9 mouse cellular contexts compared by ENCODE assay signal in genomic region chr11:82434832-82435182, GRCm38 (mm10). TPM values are rescaled to one million over a fixed set of nuclear protein-coding genes. Genes with fewer than 3 reads are reported as not detected.
DNase-seq lines count a peak whose midpoint lies in the region; ATAC-seq and TF ChIP-seq lines count a peak whose summit lies in the region.
"Had no signal": no experiment of that assay in that cellular context is flagged by ENCODE, and none has a peak within 500 bp of the region (broad histone marks: within the 10 kb centered on the region; RNA-seq: fewer than 3 reads in every experiment).

No protein-coding gene starts in this region.

- peaks cover 9% of the 10 kb centered on the region for H3K4me1 ChIP-seq in limb, embryonic 13.5 days
- no peaks in the 10 kb centered on the region for H3K4me1 ChIP-seq in stomach, postnatal 0 days (replicated peaks; ENCODE audit: control insufficient read depth, insufficient read depth)
- H3K4me1 ChIP-seq: megakaryocyte, embryonic 14.5 days had no signal

- H3K36me3 ChIP-seq in limb, embryonic 13.5 days, result no peaks in the 10 kb centered on the region
- no peaks in the 10 kb centered on the region for H3K36me3 ChIP-seq in stomach, postnatal 0 days (ENCODE audit: control insufficient read depth, insufficient read depth, low read length)

- peak overlapping the region; percentile 67 for H3K4me2 ChIP-seq in limb, embryonic 13.5 days (replicated peaks)
- peak overlapping the region; percentile 40 for H3K4me2 ChIP-seq in stomach, postnatal 0 days (replicated peaks; ENCODE audit: low read depth)

- H3K27me3 ChIP-seq in limb, embryonic 13.5 days, result peaks cover 81% of the 10 kb centered on the region
- peaks cover 13% of the 10 kb centered on the region; the same call in 1 of the 2 replicates for H3K27me3 ChIP-seq in stomach, postnatal 0 days (ENCODE audit: control insufficient read depth, insufficient read depth, low read length)

- H3K4me3 ChIP-seq in limb, embryonic 13.5 days, result peak overlapping the region; percentile 43
- H3K4me3 ChIP-seq in stomach, postnatal 0 days (ENCODE audit: low read depth, low read length), result peak overlapping the region; percentile 25; the same call in 1 of the 2 replicates
- H3K4me3 ChIP-seq: megakaryocyte, embryonic 14.5 days had no signal

- intact Hi-C loops in gastrocnemius, postnatal 36 days (cut with DNase I), result no loop called here

- H3K9ac ChIP-seq in limb, embryonic 13.5 days, result no peak overlapping the region; the same call in 1 of the 2 replicates
- H3K9ac ChIP-seq in stomach, postnatal 0 days (ENCODE audit: low read length), result no peak overlapping the region

- H3K9me3 ChIP-seq in limb, embryonic 13.5 days, result no peaks in the 10 kb centered on the region
- no peaks in the 10 kb centered on the region for H3K9me3 ChIP-seq in stomach, postnatal 0 days (ENCODE audit: control insufficient read depth, low read length)

- no peak for ATAC-seq in limb, embryonic 13.5 days (ENCODE audit: low FRiP score, low read depth)
- ATAC-seq in stomach, postnatal 0 days (ENCODE audit: low FRiP score, low TSS enrichment), result no peak

- 3% methylated on average over 35 of the region's 36 CpGs for WGBS in limb, embryonic 13.5 days
- 6% methylated on average over 31 of the region's 36 CpGs for WGBS in stomach, postnatal 0 days

- no peak overlapping the region for H3K27ac ChIP-seq in limb, embryonic 13.5 days
- no peak overlapping the region for H3K27ac ChIP-seq in stomach, postnatal 0 days (replicated peaks)

- no peak for TF ChIP-seq CTCF in stomach, postnatal 0 days (IDR thresholded peaks at IDR 0.05; ENCODE audit: low read depth)

- DNase-seq in cerebellum, postnatal 25 days, result peak; percentile 17 to 20
- no peak for DNase-seq in cerebellum, postnatal 4 days (ENCODE audit: low spot score in 2 of 2)
- DNase-seq in right cerebral cortex, postnatal 25 days, result peak; percentile 31
- no peak for DNase-seq in right cerebral cortex, adult 2 months (ENCODE audit: low spot score in 2 of 2)
- no peak for DNase-seq in stomach, postnatal 0 days (ENCODE audit: low spot score)
- no peak for DNase-seq in retina, embryonic 14.5 days (ENCODE audit: low spot score)
- DNase-seq in gastrocnemius, postnatal 36 days, result no peak

- TF ChIP-seq EP300 in stomach, postnatal 0 days (optimal IDR thresholded peaks at IDR 0.05), result no peak

RNA-seq across cellular contexts. Expression of gene Tmem132e, which starts 46.1 kb away (rescaled TPM):
- polyA plus RNA-seq in limb, embryonic 13.5 days (2015; fragmentation: Nextera tagmentation; extraction: Ambion mirVana), result 0.65 and 0.84 TPM in 2 replicates
- polyA plus RNA-seq in stomach, postnatal 0 days (2015; fragmentation: Nextera tagmentation; extraction: Ambion mirVana), result 0.17 and 0.21 TPM in 2 replicates
- total RNA-seq in gastrocnemius, postnatal 36 days (2021), result not detected

Comparison
In these comparisons a context has a peak if more than half of its experiments do, and no peak if none do; other contexts are left out.
1. DNase-seq: peak in cerebellum, postnatal 25 days (2 of 2) and right cerebral cortex, postnatal 25 days (single experiment); none in cerebellum, postnatal 4 days (0 of 2), right cerebral cortex, adult 2 months (0 of 2), stomach, postnatal 0 days (single experiment), retina, embryonic 14.5 days (single experiment) and gastrocnemius, postnatal 36 days (0 of 2).